Mouse (Mus musculus) splenic B cell, adult 2 months (primary cell): Measurements from ENCODE around the gene Olfr66.

Experiments used
- DNase-seq: peaks from one replicate; pipeline ENCODE4 v3.0.0-alpha.2; 2011; ENCODE audit warnings: low read depth, low spot score
- H3K27me3 ChIP-seq: 2 replicates; pipeline ENCODE4 v1.6.1; 2012; ENCODE audit warnings: mild to moderate bottlenecking, low read length, moderate library complexity, mixed read lengths; ENCODE audit not compliant: control insufficient read depth, poor library complexity, insufficient read depth, severe bottlenecking
- H3K36me3 ChIP-seq: 2 replicates; pipeline ENCODE4 v1.6.1; 2012; ENCODE audit warnings: mild to moderate bottlenecking, low read length, moderate library complexity, mixed read lengths; ENCODE audit not compliant: control insufficient read depth, poor library complexity, insufficient read depth, severe bottlenecking

Gene Olfr66

DNA sequence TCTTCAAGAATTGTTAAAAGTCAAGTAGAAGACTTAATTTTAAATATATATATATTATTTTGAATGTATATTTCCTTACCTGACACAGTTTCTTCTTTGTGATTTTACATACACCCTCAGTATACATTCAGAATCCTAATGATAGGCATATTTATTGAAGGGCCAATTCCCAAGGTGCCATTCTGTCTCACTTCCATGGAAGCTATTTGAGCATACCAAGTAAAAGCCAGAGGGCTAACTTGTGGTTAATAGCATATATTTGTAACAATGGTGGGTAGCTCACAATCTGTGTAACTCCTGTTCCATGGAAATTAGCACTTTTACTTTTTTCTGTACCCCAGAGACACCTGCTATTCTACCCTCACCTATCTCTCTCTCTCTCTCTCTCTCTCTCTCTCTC lies at the start of gene Olfr66:
Gene Olfr66, minus strand, starts transcription at position 101 of the 400 bp plus-strand sequence.
- H3K36me3 ChIP-seq, result no peaks in the 10 kb centered on the region
- DNase-seq, result no peak
- H3K27me3 ChIP-seq, result no peaks in the 10 kb centered on the region

DNA sequence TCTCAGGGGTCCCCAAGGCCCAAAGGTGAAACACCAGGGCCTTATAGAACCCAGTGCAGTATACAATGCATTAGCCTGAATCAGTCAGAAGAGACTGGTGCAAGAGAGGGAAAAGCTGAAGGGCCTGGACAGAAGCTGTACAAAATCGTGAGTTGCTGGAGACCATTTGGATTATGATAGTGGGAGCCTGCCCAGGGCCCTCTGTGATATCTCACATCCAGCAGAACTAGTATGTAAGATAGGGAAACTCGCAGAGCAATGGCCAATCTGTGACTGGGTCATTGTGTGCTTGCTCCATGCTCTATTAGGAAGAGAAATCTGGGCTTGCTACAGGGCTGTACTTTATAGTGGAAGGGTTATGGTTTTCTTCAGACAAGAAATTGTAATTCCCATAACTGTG lies 48.2 kb upstream of the Olfr66 start, which contains the start of gene Olfr632:
Gene Olfr632, plus strand, starts transcription at position 84 of the 400 bp plus-strand sequence.
- H3K36me3 ChIP-seq, result no peaks in the 10 kb centered on the region
- no peak for DNase-seq
- no peaks in the 10 kb centered on the region for H3K27me3 ChIP-seq

DNA sequence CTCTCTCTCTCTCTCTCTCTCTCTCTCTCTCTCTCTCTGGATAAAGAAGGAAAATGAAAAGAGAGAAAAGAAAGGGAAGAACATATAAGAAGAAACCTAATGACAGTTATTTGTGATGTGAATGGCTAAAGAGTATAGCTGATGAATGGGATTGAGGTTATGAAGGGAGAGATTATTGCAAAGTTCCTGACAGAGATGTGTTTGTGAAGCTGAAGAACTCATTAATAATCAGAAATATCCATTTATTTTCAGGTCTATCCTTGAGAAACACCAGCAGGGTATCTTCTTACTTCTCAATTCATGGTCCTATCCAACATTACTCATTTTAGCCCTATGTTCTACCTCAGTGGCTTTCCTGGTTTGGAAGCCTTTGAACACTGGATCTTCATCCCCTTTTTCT lies 42.5 kb upstream of the Olfr66 start, which contains the start of gene Olfr631:
Gene Olfr631, plus strand, starts transcription at position 301 of the 400 bp plus-strand sequence.
- no peak for DNase-seq
- H3K36me3 ChIP-seq, result no peaks in the 10 kb centered on the region
- H3K27me3 ChIP-seq, result no peaks in the 10 kb centered on the region

DNA sequence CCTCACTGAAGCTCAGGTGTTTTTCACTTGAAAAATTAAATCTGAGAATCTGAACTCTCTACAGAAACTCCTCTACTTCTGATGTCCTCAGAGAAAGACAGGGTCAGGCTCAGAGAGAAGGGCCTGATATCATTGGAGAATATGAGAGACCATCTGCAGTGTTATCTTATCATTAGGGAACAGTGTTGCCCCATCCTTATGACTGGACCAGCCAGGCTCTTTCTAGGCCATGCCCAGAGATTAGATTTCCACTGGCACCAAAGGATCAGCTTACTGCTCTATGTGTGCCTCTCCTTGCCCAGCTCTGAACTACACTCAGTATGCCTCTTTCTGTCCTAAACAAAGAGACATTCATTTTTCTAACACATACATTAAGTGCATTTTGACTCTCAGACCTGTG lies 29.3 kb upstream of the Olfr66 start:
- Histone ChIP-seq H3K36me3 (no peaks in the 10 kb centered on the region), H3K27me3 (no peaks in the 10 kb centered on the region)
- no peak for DNase-seq

DNA sequence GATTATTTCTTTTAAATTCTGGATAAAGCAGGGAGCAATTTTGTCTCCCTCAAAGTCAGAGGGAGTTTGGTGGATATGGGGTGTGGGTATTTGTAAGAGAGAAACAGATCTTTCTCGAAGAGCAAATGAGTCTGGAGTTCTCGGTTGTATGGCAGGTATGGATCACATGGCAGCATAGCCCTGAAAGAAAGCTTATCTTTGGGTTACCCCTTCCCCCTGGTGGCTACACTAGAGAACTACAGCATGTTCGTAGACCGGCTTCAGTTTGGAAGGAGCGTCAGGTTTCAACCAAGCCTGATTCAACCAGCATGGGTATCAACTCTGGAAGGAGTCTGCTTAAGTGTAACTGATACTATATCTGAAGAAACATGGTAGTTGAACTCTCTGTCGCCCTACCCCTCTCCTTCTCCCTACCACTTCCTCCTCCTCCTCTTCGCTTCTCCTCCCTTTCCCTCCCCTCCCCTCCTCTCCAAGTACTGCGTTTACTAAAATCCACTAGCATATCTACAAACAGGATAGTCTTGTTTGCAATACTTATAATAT lies 27.0 kb upstream of the Olfr66 start:
- Histone ChIP-seq H3K36me3 (no peaks in the 10 kb centered on the region), H3K27me3 (no peaks in the 10 kb centered on the region)
- DNase-seq, result peak; percentile 38

DNA sequence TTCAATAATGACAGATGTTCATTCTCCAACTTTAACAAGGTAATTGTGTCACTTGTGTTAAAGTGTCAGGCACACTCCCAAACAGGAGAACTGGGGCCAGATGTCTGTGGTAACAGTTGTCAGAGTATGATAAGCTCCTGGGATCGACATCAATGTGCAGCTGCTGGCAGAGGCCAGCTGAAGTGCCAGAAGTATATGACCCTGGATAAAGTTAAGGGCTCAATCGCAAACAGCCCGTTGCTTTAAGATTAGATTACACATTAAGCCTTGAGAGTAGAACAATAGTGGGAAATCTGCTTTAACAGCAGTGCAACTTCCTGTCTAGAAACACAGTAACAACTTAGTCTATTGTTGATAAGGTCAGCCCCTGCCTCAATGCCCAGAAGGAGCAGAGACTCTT lies 24.0 kb upstream of the Olfr66 start:
- Histone ChIP-seq H3K36me3 (no peaks in the 10 kb centered on the region), H3K27me3 (no peaks in the 10 kb centered on the region)
- no peak for DNase-seq

DNA sequence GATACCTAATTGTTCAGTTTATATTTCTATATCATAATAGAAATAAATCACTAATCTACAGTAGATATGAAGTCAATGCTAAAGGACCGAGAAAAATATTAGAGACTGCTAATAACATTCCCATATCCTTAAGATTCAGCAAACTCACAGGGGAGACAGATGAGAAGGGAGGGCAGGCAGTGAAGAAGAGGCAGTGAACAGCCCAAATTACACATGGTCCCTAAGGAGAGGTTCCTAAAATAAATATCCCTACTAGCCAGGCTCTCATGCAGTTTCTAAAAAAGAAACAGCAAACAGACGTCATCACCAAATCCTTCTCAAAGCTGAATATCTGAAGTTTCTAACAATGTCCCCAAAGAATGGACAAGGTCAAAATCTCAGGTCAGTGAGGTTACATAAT lies 17.1 kb upstream of the Olfr66 start, which contains the start of gene Olfr65:
Gene Olfr65, plus strand, starts transcription at position 301 of the 400 bp plus-strand sequence.
- no peak for DNase-seq
- Histone ChIP-seq H3K27me3 (no peaks in the 10 kb centered on the region), H3K36me3 (no peaks in the 10 kb centered on the region)

DNA sequence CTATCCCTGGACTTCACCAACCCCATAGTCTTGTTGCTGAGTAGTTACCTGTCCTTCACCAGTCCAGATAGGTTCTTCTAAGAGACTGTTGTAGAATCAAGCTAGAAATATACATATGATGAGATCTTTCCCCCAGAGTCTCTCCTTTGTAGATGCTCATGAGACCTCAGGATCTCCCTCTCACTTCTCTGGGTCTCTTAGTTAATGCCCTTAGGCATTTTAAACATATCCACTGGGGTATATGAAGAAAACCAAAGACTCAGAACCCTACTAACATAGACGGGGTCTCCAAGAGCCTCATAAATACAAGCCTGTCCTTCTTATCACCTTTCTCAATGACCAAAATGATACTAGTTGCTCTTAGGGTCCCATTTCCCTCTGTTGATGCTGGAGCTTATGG lies 8.3 kb upstream of the Olfr66 start, which contains the start of gene Olfr64:
Gene Olfr64, minus strand, starts transcription at position 101 of the 400 bp plus-strand sequence.
- no peak for DNase-seq
- Histone ChIP-seq H3K27me3 (no peaks in the 10 kb centered on the region), H3K36me3 (no peaks in the 10 kb centered on the region)

DNA sequence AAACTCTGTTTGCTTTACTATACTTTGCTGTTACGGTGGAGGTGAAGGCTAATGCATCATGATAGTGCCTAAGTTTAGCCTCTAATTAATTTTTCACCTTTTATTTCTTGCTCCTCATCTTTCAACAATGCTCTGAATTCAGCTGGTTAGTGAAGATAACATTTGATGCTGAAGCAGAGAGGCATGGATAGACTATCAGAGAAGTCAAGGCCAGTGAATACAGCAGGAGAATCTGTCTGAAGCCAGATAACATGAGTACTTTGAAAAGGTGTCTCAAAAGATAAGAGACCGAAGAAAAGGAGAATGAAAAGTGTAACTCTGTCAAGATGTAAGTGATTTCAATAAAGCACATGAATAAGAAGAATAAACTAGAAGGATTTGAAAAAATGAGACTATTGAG lies 9.0 kb downstream of the Olfr66 start:
- no peak for DNase-seq
- no peaks in the 10 kb centered on the region for H3K27me3 ChIP-seq

DNA sequence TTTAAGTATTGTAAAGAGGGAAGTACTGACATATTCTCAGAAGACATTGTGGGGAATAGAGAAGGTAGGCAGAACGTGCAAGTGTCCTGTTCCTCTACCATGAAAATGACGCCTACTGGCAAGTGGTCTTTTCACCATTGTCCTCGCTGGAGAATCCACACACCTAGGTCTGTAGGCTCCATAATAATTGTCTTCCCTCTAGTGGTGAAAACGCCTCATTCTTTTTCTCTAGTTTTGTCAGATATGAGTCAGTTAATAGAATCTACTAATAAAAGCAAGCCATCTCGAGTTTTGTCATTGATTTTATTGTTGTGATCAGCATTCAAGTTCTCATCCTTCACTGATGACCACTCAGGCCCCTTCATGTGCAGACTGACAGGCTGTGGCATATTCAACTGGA lies 11.6 kb downstream of the Olfr66 start:
- peak; percentile 2 for DNase-seq
- Histone ChIP-seq H3K27me3 (no peaks in the 10 kb centered on the region), H3K36me3 (no peaks in the 10 kb centered on the region)

More for the DNA sequence above, 9.0 kb downstream of the Olfr66 start:
- no peaks in the 10 kb centered on the region for H3K36me3 ChIP-seq

DNA sequence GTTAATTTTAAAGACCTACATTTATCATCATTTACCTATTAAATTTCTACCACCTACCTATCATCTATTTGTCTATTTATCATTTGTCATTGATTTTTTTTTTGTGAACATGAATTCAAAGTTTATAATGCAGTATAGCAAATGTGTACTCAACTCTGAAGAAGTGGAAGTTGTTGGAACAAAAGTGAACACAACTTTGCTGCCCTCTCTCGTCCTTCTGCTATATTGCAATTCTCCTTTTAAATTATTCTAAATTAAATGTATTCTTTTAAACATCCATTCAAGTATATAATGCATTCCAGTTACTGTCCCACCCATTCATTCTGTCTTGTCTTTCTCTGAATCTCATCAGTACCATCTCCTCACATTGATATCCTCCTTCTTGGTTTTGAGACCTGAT lies 13.0 kb downstream of the Olfr66 start:
- Histone ChIP-seq H3K36me3 (no peaks in the 10 kb centered on the region), H3K27me3 (no peaks in the 10 kb centered on the region)
- DNase-seq, result peak; percentile 73

DNA sequence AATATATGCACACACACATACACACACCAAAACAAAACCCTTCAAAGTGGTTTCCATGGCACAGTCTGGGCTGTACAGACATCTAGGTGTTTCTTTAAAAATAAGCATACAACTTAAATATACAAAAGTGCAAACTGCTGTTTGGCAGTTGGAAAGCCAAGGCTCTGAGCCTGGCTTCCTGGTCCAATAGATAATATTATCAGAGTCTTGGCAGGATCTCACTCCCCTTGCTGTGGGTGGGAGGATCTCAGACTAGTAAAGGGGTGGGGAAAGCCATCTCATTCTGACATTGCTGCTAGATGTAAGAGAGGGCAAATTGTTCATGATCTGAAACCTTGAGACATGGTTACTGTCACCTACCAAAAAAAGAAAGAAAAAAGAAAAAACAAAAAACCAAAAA lies 15.4 kb downstream of the Olfr66 start:
- DNase-seq, result no peak
- H3K36me3 ChIP-seq, result no peaks in the 10 kb centered on the region
- H3K27me3 ChIP-seq, result no peaks in the 10 kb centered on the region

DNA sequence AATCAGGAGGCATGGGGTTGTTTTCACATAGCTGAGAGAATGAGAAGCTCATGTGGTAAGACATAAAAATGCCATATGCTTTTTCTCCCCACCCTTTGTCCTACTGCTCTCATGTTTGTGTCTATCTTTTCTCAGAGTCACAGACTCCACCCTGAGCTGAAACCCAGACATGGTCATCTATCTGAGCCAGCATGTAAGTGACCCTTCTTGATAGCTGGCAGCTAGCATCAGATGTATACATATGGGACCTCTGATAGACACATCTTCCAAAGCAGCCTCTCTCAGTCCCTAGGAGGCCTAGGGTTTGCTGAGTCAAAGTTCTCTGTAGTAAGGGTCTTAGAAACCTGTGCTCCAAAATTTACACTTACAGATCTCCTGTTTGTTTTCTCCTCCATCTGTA lies 20.3 kb downstream of the Olfr66 start:
- no peak for DNase-seq
- Histone ChIP-seq H3K27me3 (no peaks in the 10 kb centered on the region), H3K36me3 (no peaks in the 10 kb centered on the region)

DNA sequence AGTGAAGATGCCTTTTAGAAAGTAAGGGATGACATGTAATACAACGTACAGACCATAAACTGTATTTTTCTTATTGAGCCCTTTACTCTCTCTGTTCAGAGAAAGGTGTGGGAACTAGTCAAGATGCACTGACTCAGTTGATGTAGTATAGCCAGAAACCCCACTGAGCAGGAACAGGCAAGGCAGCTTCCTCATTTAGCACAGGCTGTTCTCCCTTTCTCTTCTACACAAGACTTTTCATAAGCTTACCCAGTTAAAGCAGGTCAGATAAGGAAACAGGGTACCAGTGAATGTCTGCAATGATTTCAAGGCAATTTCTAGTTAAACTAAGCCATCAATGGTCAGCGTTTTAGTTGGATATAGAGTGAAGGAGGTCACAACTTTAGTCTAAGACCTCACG lies 24.5 kb downstream of the Olfr66 start:
- DNase-seq, result peak; percentile 32
- H3K27me3 ChIP-seq, result no peaks in the 10 kb centered on the region

DNA sequence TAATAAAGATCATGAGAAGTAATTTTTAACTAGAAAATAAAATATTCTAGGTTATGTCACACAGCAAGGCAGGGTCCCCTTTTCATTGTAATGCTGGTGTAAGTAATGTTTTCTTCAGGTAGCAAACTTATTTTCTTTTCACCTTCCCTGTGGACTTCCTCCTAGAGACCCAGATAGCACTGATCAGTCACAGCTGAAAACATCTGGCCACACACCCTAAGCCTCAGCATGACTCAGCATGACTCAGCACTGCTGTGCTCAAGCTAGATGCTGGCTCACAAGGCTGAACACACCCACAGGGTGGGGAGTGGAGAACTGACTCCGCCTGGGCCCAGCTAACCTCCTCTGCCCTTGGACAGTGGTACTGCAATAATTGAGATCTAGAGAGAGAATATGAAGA lies 25.2 kb downstream of the Olfr66 start:
- peak; percentile 66 for DNase-seq
- no peaks in the 10 kb centered on the region for H3K36me3 ChIP-seq
- H3K27me3 ChIP-seq, result no peaks in the 10 kb centered on the region

More for the DNA sequence above, 24.5 kb downstream of the Olfr66 start:
- no peaks in the 10 kb centered on the region for H3K36me3 ChIP-seq

DNA sequence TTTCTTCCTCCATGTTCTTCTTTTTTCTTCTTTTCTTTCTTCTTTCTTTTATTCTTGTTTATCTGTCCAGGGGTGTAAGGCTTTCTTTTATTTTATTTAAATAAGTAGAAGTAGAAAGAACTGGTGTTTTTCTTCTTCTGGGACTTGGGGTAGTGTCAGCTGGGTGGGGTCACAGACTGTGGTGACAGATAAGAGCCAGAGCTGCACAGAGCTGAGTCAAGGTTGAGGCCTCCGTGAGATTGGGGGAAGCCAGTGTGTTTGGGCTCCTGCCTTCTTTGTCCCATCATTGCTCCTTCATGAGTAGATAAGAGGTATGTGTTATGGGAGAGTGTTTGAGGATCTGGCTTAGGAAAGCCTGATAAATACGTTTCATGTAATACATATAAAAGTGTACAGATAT lies 27.0 kb downstream of the Olfr66 start:
- no peak for DNase-seq
- H3K36me3 ChIP-seq, result no peaks in the 10 kb centered on the region
- H3K27me3 ChIP-seq, result no peaks in the 10 kb centered on the region
